ENCODE assay signal across 8 mouse cellular contexts in genomic region chr11:106536253-106536912, GRCm38 (mm10). TPM values are rescaled to one million over a fixed set of nuclear protein-coding genes. Genes with fewer than 3 reads are reported as not detected.
DNase-seq lines count a peak whose midpoint lies in the region; ATAC-seq and TF ChIP-seq lines count a peak whose summit lies in the region.

No protein-coding gene starts in this region.

- no peaks in the 10 kb centered on the region for H3K9me3 ChIP-seq in hindbrain, embryonic 10.5 days
- no peaks in the 10 kb centered on the region for H3K9me3 ChIP-seq in hindbrain, embryonic 11.5 days (ENCODE audit: control insufficient read depth, low read length)
- H3K9me3 ChIP-seq in liver, embryonic 15.5 days (replicated peaks), result no peaks in the 10 kb centered on the region

- 0 out of 2 replicates have a peak, but pooled peaks cover 3% of the 10 kb centered on the region for H3K36me3 ChIP-seq in hindbrain, embryonic 10.5 days
- no peaks in the 10 kb centered on the region for H3K36me3 ChIP-seq in hindbrain, embryonic 11.5 days (ENCODE audit: control insufficient read depth, insufficient read depth, low read length)
- peaks cover 2% of the 10 kb centered on the region; the same call in 1 of the 2 replicates for H3K36me3 ChIP-seq in testis, adult 2 months (ENCODE audit: control insufficient read depth, insufficient read depth, low read length)
- H3K36me3 ChIP-seq in liver, embryonic 15.5 days (replicated peaks), result peaks cover 32% of the 10 kb centered on the region

- WGBS in hindbrain, embryonic 10.5 days, result 74% methylated on average over 11 of the region's 11 CpGs
- WGBS in hindbrain, embryonic 11.5 days, result 73% methylated on average over 11 of the region's 11 CpGs
- 25% methylated on average over 11 of the region's 11 CpGs for WGBS in liver, embryonic 15.5 days (ENCODE audit: insufficient replicate concordance)

- no peak overlapping the region for H3K4me2 ChIP-seq in hindbrain, embryonic 11.5 days (replicated peaks; ENCODE audit: low read depth, low read length)
- 0 out of 2 replicates have a peak overlapping the region, but pooled peaks have one; percentile 3 for H3K4me2 ChIP-seq in liver, embryonic 15.5 days

- 0 out of 2 replicates have a peak overlapping the region, but pooled peaks have one; percentile 50 for H3K27ac ChIP-seq in hindbrain, embryonic 10.5 days
- H3K27ac ChIP-seq in hindbrain, embryonic 11.5 days (ENCODE audit: low read depth, low read length), result no peak overlapping the region
- peak overlapping the region; percentile 66 for H3K27ac ChIP-seq in testis, adult 2 months (ENCODE audit: control insufficient read depth, insufficient read depth, low read depth, low read length)
- peak overlapping the region; percentile 51 for H3K27ac ChIP-seq in liver, embryonic 15.5 days (replicated peaks)

- no peak overlapping the region for H3K9ac ChIP-seq in hindbrain, embryonic 11.5 days (ENCODE audit: low read depth, low read length)
- H3K9ac ChIP-seq in liver, embryonic 15.5 days, result no peak overlapping the region

- no peak for ATAC-seq in hindbrain, embryonic 11.5 days (ENCODE audit: low FRiP score)
- ATAC-seq in liver, embryonic 15.5 days (ENCODE audit: insufficient read depth), result peak; percentile 64

- H3K27me3 ChIP-seq in hindbrain, embryonic 10.5 days (ENCODE audit: insufficient read depth, poor library complexity, severe bottlenecking), result no peaks in the 10 kb centered on the region
- H3K27me3 ChIP-seq in hindbrain, embryonic 11.5 days (ENCODE audit: control insufficient read depth, insufficient read depth, low read length), result no peaks in the 10 kb centered on the region
- H3K27me3 ChIP-seq in testis, adult 2 months (ENCODE audit: control insufficient read depth, insufficient read depth, low read length), result no peaks in the 10 kb centered on the region
- no peaks in the 10 kb centered on the region for H3K27me3 ChIP-seq in liver, embryonic 15.5 days

- no peak for TF ChIP-seq POLR2A in testis, adult 2 months (IDR thresholded peaks at IDR 0.05; ENCODE audit: control insufficient read depth, low read depth, low read length)

- no peak overlapping the region for H3K4me3 ChIP-seq in hindbrain, embryonic 10.5 days
- H3K4me3 ChIP-seq in hindbrain, embryonic 11.5 days (ENCODE audit: low read depth, low read length), result no peak overlapping the region
- no peak overlapping the region for H3K4me3 ChIP-seq in testis, adult 2 months (ENCODE audit: control insufficient read depth, low read depth, low read length)
- H3K4me3 ChIP-seq in liver, embryonic 15.5 days (replicated peaks), result no peak overlapping the region

- DNase-seq in hindbrain, embryonic 10.5 days (ENCODE audit: low spot score), result no peak
- no peak for DNase-seq in hindbrain, embryonic 11.5 days (ENCODE audit: low spot score)
- no peak for DNase-seq in testis, postnatal 10 days (ENCODE audit: low spot score)
- DNase-seq in thymus, postnatal 25 days, result peak; percentile 62
- DNase-seq in adrenal gland, postnatal 36 days, result no peak
- DNase-seq in embryo, embryonic 10.5 days (ENCODE audit: low spot score), result no peak

- no peak for TF ChIP-seq CTCF in testis, adult 2 months (IDR thresholded peaks at IDR 0.05; ENCODE audit: control insufficient read depth, insufficient read depth, insufficient replicate concordance, low read depth, low read length)

- H3K4me1 ChIP-seq in hindbrain, embryonic 10.5 days (replicated peaks), result peaks cover 34% of the 10 kb centered on the region
- no peaks in the 10 kb centered on the region for H3K4me1 ChIP-seq in hindbrain, embryonic 11.5 days (replicated peaks; ENCODE audit: control insufficient read depth, insufficient read depth, low read length)
- H3K4me1 ChIP-seq in testis, adult 2 months (ENCODE audit: control insufficient read depth, insufficient read depth, low read length), result no peaks in the 10 kb centered on the region
- H3K4me1 ChIP-seq in liver, embryonic 15.5 days (replicated peaks), result peaks cover 34% of the 10 kb centered on the region

RNA-seq across cellular contexts. Expression of gene Ern1, which starts 48.7 kb away (rescaled TPM):
- polyA plus RNA-seq in hindbrain, embryonic 10.5 days (2016; fragmentation: Nextera tagmentation; extraction: Ambion mirVana), result 6.3 and 7.1 TPM in 2 replicates
- polyA plus RNA-seq in hindbrain, embryonic 11.5 days (2014; fragmentation: Nextera tagmentation; extraction: Ambion mirVana), result 5.5 and 6.2 TPM in 2 replicates
- 6.6 and 7.3 TPM in 2 replicates for polyA plus RNA-seq in testis, adult 2 months (2012; rRNA removed)
- 4.1 and 5.8 TPM in 2 replicates for polyA plus RNA-seq in liver, embryonic 15.5 days (2015; fragmentation: Nextera tagmentation; extraction: Ambion mirVana)
- total RNA-seq in adrenal gland, postnatal 36 days (2021), result 100 to 1,000 TPM; 121 to 160 TPM
